Mouse (Mus musculus): ENCODE measurements around the gene Itgb5.
A peak's percentile ranks its signal among the peaks of the same experiment; 100 is the strongest.

Itgb5 gene

DNA sequence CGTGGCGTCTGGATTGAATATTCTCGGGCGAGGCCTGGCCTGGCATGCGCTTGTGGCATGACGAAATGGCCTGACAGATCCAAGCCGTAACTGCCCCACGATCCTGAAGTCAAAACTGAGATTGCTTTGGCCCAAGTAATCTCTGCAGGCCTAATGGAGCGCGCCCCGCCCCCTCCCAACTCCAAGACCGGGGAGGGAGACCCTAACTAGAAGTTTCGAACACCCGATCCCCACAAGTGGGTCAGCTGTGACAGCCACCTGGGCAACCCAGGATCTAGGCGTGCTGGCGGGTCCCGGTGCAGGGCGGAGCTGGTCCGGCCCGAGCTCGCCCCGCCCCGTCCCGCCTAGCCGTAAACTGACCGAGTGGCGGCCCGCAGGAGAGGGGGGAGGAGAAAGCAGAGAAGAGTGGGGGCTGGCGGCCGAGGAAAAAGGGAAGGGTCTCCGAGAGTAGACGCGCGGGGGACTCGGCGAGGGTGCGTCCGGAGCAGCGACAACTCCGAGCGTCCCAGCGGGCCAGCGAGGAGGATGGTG lies at the start of gene Itgb5:
TSS of gene Itgb5 (plus strand) at position 365 of the 531 bp plus-strand sequence.
- peak; percentile 57 for DNase-seq (ENCODE audit: low read depth, low spot score)

DNA sequence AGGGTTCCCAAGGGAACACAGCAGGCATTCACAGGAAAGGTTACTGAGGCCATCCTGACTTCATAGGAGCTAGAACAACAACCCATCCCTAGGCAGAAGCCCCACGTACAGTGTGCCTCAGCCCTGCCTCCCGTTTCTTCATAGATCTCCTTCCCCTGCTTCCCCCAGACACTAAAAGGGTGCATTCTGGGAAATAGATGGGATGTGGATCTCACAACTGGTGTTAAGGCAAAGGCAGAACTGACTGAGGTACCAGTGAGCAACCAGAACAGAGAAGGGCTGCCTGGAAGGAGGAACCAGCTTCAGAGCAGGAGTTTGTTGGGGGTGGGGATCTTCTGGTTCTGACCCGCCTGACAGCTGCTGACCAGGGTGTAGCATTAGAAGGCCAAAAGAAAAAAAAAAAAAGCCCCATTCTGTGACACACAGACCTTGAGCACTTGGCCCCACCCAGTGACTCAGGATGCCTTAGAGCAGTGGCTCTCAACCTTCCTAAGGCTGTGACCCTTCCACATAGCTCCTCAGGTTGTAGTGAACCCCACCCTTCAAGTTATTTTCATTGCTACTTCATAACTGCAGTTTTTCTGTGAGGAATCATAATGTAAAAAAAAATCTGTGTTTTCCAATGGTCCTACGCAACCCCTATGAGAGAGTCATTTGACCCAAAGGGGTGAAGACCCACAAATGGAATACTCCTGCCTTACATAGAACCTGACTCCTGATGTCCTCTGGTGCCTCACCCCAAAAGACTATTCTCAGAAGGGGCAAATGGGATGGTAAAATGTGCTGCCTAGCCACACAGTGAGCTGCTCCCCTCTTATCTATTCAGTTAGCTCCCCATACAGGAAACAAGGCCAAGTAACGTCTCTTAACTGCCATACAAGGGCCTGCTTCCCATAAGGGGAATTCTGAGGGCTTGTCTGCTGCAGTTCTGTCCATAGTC lies 47.4 kb upstream of the Itgb5 start:
- no peak for DNase-seq (ENCODE audit: low read depth, low spot score)

DNA sequence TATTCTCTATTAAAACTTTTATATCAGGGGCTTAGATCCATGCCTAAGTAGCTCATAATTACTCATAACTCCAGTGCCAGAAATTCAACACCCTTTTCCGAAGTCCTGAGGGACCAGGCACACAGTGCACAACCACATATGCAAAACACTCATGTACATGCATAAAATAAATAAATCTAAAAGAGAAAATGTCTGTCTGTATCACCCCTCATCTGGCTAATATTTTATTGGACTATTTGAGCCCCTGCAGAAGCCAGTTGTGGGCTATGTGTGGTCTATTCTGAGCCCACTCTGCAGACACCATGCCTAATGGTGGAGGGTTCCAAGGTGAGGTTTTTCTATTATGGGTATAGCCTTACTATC lies 46.8 kb upstream of the Itgb5 start:
- DNase-seq (ENCODE audit: low read depth, low spot score) = no peak

DNA sequence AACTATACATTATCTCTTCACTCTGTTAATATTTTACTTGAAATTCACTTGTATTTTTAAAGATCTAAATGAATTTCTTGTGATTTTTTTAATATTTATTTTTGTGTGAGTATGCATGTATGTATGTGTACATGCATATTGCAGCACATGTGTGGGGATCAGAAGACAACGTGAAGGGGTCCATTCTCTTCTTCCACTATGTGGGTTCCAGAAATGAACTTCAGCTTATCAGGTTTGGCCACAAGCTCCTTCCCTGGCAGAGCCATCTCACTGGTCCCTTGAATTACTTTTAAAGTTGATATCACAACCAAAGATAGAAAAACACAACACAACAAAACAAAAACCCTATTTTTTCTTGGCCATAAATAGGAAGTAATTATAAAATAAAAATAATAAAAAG lies 44.9 kb upstream of the Itgb5 start:
- no peak for DNase-seq (ENCODE audit: low read depth, low spot score)

DNA sequence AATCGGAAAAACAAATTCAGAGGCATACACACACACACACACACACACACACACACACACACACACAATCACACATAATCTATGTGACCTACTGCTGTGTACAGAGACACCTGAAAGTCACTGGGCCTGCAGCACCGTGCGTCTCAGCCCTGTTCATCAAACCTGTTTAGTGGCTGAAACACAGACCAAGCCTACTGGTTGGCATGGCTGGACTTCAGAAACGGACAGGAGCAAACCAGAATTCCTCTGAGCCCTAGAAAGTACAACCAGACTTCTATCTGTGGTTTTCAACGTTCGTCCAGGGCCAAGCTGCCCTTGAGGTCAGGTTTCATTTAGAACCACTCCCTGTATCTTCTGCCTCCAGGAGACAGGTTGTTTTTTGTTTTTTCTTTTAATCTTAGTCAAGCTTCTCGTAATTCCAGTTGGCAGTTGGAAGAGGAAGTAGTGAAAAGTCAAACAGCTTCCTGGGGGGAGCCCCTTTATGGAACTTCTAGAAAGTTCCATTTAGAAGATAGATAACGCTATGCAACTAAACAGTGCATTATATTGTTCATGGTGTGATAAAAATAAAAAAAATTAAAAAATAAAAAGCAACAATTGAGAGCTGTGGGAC lies 44.3 kb upstream of the Itgb5 start:
- no peak for DNase-seq (ENCODE audit: low read depth, low spot score)

DNA sequence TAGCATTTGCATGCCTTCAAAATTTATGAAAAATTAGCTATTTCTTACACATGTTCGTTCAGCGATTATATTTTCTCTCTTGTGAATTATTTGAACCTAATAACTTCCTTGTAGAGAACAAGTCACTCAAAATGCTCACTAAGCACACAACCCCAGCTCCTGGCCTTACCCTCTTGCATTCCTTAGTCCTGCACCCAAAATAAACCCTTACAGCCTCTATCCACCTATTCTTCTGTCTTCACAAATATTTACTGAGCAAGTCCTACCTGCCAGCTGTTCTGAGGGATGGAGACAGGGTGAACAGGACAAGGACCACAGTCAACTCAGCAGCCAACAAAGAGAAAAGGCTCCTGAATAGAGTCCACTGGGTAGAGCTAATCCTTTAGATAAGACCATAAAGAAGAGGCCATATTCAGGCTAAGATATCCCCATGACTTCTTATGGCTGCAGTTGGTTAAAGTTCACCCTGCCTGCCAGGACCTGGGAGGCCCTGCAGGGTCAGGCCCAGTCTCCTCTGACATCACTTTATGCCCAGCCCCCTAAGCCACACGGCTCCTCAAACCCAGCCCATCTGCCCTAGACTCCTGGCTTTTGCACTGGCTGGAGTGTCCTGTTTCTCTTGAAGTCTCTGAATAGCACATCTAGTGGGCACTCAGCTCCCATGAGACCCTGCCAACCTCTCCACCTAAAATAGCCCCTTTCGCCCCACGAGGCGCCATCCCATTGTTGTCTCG lies 42.6 kb upstream of the Itgb5 start:
- no peak for DNase-seq (ENCODE audit: low read depth, low spot score)

DNA sequence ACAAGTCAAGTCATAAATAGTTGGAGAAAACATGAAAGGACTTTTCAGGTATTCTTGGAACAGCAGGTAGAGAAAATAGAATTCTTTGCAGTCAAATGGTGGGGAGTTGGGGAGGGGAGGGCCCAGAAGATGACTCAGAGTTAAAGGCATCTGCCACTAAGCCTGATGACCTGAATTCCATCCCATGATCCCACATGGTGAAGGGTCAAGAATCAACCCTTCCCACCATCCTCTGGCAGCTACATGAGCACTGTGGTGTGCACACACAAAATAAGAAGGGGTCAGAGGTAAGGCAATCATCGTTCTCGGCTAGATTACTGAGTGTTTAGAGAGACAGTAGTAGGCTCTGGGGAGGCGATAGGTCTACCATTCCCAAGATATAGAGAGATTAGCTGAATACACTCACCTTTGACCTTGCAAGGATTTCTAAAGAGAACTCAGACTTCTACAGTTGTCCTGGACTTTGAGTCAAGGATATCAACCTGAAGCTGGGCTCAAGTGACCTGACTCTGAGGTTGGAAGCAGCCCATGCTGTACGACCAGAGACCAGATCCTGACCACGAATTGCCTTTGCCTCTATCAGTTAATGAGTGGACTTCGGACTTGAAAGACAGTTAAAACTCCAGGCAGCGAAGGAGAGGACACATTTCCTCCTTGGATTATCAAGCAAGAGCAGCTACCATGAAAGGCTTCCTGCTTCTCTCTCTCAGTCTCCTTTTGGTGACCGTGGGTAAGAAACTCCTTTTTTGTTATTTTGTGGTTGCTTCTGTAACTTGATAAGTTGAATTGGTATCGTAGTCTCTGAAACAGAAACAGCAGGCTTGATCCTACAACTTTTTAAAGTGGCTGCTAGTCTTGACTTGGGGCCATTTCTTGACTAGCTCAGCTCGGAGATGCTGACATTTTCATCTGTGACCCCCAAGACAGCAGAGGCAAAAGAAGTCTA lies 35.3 kb upstream of the Itgb5 start, which contains the start of gene Muc13:
TSS of gene Muc13 (plus strand) at position 192 of the 946 bp plus-strand sequence.
- no peak for DNase-seq (ENCODE audit: low read depth, low spot score)

DNA sequence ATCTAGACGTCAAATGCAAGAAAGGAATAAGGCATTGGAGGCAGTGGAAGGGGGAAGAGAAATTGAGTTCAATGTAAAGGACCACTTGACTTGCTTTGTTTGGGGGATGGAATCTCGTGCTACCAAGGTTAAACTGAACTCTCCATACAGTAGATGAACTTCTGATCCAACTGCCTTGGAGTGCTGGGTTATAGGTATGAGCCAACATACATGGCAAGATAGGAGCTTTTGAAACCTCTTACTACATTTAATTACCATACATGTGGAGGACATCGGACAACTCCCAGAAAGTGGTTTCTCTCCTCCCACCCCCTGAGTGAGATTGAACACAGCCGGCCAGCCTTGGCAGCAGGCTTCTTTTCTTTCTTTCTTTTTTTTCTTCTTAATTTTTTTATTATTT lies 34.4 kb upstream of the Itgb5 start:
- no peak for DNase-seq (ENCODE audit: low read depth, low spot score)

GRCm38 (mm10) chr16:33795887-33796286 lies 33.6 kb upstream of the Itgb5 start:
- no peak for DNase-seq (ENCODE audit: low read depth, low spot score)

DNA sequence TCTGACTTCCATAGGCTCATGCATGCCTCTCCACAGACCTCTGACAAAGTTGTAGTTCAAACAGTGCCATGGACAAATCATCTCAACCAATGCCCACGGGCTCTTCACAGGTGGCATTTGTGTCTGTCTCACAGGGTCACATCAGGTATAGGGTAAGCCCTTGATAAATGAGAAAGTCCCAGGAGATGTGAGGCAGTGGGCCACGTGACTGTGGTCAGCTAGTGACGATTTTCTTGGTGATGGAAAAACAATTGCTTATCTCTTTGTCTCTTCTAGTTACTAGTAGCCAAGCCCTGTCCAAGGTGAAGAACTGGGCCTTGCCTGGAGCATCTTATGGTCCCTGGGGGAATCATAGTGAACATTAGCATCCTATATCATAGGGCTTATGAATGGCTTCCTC lies 32.7 kb upstream of the Itgb5 start:
- DNase-seq (ENCODE audit: low read depth, low spot score) = no peak

DNA sequence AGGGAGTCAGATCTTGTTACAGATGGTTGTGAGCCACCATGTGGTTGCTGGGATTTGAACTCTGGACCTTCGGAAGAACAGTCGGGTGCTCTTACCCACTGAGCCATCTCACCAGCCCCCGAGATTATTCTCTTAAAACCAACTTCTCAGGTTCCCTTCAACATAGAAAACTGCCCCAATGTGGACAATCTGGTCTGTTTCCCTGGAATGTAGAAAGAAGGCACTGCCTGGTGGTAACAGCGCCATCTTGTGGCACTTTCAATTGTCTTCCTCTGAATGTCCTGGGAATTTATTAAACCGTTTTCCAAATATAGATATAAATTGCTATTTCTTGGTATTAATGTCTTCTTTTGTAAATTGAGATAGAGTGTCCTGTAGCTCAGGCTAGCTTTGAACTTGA lies 31.6 kb upstream of the Itgb5 start:
- DNase-seq (ENCODE audit: low read depth, low spot score) = peak; percentile 76

DNA sequence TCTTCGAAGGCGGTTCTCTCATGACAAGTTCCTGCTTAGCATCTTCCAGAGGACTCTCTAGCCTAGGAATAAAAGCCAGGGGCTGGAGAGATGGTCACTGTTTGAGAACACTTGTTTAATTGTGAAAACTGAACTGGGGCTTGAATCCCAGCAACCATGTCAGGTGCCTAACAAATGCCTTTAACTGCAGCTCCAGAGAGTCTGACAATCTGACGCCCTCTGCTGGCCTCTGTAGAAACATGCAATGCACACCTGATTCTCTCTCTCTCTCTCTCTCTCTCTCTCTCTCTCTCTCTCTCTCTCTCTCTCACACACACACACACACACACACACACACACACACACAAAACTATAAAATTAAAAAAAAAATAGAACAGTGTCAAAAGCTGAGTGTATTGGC lies 19.5 kb upstream of the Itgb5 start:
- no peak for DNase-seq (ENCODE audit: low read depth, low spot score)

- no peak for DNase-seq (ENCODE audit: low read depth, low spot score)
Observed at GRCm38 (mm10) chr16:33818413-33819165, 10.9 kb upstream of the Itgb5 start.

- DNase-seq (ENCODE audit: low read depth, low spot score) = peak; percentile 92
Observed at GRCm38 (mm10) chr16:33820269-33821178, 8.9 kb upstream of the Itgb5 start.

GRCm38 (mm10) chr16:33824603-33825002 lies 4.9 kb upstream of the Itgb5 start:
- no peak for DNase-seq (ENCODE audit: low read depth, low spot score)

GRCm38 (mm10) chr16:33828496-33828895 lies 969 bp upstream of the Itgb5 start:
- no peak for DNase-seq (ENCODE audit: low read depth, low spot score)

- no peak for DNase-seq (ENCODE audit: low read depth, low spot score)
Observed at GRCm38 (mm10) chr16:33829842-33830511, 512 bp downstream of the Itgb5 start.

- DNase-seq (ENCODE audit: low read depth, low spot score) = no peak
Observed at GRCm38 (mm10) chr16:33830512-33831105, 1.1 kb downstream of the Itgb5 start.
